Mouse (Mus musculus) embryonic facial prominence, embryonic 10.5 days (tissue): ENCODE data around the gene H2-Ob. TPM values are rescaled to one million over a fixed set of nuclear protein-coding genes. Genes with fewer than 3 reads are reported as not detected.

Experiments used
- DNase-seq: peaks from one replicate; pipeline ENCODE4 v3.0.0-alpha.2; 2017; ENCODE audit warnings: low spot score
- H3K27ac ChIP-seq: fragments of 300-500 bp; sonication (generic); replicated peaks from 2 replicates; pipeline ENCODE4 v1.5.1; 2016; ENCODE audit warnings: mild to moderate bottlenecking
- H3K27me3 ChIP-seq: fragments of 300-500 bp; sonication (generic); replicated peaks from 2 replicates; pipeline ENCODE4 v1.6.1; 2016; ENCODE audit warnings: low read depth, mild to moderate bottlenecking; ENCODE audit not compliant: poor library complexity, severe bottlenecking
- H3K36me3 ChIP-seq: fragments of 300-500 bp; sonication (generic); replicated peaks from 2 replicates; pipeline ENCODE4 v1.6.1; 2016; ENCODE audit warnings: mild to moderate bottlenecking, moderate library complexity
- H3K4me1 ChIP-seq: fragments of 300-500 bp; sonication (generic); 2 replicates; pipeline ENCODE4 v1.6.1; 2016
- H3K4me3 ChIP-seq: fragments of 300-500 bp; sonication (generic); 2 replicates; pipeline ENCODE4 v1.5.1; 2016; ENCODE audit warnings: mild to moderate bottlenecking, moderate library complexity
- H3K9me3 ChIP-seq: fragments of 300-500 bp; sonication (generic); 2 replicates; pipeline ENCODE4 v1.6.1; 2016; ENCODE audit warnings: mild to moderate bottlenecking
- WGBS: fragments of 180-500 bp; shearing (Covaris S2); methylation state at CpG from one replicate; pipeline ENCODE4 v1.1.7; 2016; 5-methylcytosine and 5-hydroxymethylcytosine counted together
- polyA plus RNA-seq: library from polyadenylated mRNA; unstranded; fragments of >200 nt; fragmentation: Nextera tagmentation; extraction: Ambion mirVana; gene quantifications from 2 replicates; pipeline ENCODE4 v1.2.1, GENCODE M21; 2016

Gene H2-Ob
- polyA plus RNA-seq, 1 experiment from 2014 or later, result not detected

DNA sequence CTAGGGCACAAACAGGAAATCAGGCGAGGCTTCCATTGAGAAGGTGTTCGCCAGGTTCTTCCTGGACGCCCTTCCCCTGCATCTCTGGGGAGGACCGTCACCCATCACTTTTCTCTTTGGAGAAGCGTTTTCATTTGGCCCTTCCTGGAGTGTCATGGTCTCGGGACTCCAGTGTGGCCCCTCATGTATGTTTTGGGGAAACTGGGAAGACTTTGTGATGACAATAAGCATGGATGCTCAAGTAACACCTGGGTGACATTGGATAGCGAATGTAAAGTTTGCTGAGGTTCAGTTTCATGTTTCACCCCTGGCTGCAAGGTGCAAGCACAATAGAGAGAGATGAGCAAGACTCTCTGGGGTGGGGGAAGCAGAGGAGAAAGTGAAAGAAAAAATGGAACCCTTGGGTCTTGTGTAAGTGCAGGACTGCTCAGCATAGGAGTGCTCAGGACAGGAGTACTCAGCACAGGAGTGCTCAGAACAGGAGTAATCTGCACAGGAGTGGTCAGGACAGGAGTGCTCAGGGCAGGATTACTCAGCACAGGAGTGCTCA is 37.1 kb upstream of the H2-Ob start:
- DNase-seq, result no peak
- peaks cover 24% of the 10 kb centered on the region for H3K4me1 ChIP-seq
- no peak overlapping the region for H3K27ac ChIP-seq
- no peak overlapping the region for H3K4me3 ChIP-seq
- 75% methylated on average over 7 of the region's 7 CpGs for WGBS
- peaks cover 94% of the 10 kb centered on the region for H3K27me3 ChIP-seq
- H3K36me3 ChIP-seq, result no peaks in the 10 kb centered on the region
- H3K9me3 ChIP-seq, result no peaks in the 10 kb centered on the region

DNA sequence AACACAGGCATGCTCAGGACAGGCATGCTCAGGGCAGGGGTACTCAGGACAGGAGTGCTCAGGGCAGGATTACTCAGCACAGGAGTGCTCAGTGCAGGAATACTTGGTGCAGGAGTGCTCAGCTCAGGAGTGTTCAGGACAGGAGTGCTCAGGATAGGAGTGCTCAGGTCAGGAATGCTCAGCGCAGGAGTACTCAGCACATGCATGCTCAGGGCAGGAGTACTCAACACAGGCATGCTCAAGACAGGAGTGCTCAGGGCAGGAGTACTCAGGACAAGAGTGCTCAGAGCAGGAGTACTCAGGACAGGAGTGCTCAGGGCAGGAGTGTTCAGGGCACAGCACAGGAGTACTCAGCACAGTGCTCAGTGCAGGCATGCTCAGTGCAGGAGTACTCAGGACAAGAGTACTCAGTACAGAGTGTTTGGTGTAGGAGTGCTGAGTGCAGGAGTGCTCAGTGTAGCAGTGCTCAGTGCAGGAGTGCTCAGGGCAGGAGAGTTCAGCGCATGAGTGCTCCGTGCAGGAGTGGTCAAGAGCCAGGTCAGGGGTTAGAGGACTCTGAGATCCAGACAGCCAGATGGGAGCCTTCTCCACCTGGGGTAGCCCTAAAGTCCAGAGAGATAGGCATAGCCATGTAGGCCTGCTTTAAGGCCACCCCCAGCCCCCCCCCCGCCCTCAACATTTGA is 35.8 kb upstream of the H2-Ob start:
- Histone ChIP-seq H3K4me3 (no peak overlapping the region), H3K36me3 (no peaks in the 10 kb centered on the region), H3K27me3 (peaks cover 91% of the 10 kb centered on the region), H3K4me1 (peaks cover 15% of the 10 kb centered on the region), H3K27ac (no peak overlapping the region), H3K9me3 (no peaks in the 10 kb centered on the region)
- 83% methylated on average over 4 of the region's 4 CpGs for WGBS
- DNase-seq, result no peak

DNA sequence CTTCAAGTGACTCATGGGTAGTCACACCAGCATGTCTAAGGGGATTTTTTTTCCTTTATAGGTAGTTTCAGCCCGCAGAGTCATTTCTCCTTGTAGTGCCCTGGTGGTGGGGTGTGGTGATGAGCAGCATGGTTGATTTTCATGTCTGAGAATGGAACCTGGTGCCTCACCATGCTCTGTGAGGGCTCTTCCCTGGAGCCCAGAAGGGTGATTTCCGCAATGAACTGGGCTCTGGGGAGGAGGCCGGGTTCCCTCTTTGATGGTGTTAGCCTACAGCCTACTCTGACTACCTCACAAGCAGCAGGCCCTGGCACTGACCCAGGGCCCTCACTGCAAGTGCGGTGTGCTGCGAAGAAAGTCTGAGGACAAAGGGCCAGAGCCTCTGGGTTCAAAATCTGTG is 35.3 kb upstream of the H2-Ob start, which contains the start of gene Tap2:
TSS of gene Tap2 (plus strand) at position 84 of the 400 bp plus-strand sequence.
- peaks cover 91% of the 10 kb centered on the region for H3K27me3 ChIP-seq

DNA sequence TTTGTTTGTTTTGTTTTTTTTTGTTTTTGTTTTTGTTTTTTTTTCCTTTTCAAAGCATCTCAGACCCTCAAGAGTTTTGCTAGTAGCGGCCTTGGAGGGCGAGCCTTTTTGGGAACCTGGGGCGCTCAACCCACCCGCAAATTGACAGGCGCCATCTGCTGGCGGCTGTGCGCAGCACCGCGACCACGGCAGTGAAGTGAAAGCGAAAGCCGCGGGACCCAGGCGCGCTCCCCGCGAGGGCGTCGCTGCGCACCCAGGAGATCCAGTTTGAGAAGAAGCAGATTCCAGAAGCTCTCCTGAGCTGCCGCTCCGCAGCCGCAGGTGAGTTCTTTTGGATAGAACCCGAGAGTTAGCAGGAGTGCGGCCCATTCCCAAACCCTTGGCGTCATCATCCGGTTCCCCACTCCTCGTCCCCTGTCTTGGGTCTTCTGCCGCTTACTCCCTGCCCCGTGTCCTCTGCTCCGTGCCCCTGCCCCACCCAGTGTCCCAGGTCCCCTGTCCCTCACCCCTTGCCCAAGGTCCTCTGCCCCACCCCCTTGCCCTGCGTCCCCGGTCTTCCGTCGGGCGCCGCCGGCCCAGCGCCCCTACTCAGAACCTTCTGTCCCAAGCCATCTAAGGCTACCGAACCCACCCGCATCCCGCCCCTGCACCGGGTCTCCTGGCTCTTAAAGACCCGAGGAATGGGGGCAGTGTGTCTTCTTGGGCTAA is 34.2 kb upstream of the H2-Ob start:
- Histone ChIP-seq H3K4me3 (peak overlapping the region; percentile 75), H3K9me3 (no peaks in the 10 kb centered on the region), H3K4me1 (peaks cover 9% of the 10 kb centered on the region), H3K36me3 (no peaks in the 10 kb centered on the region), H3K27ac (no peak overlapping the region; the same call in 1 of the 2 replicates), H3K27me3 (peaks cover 89% of the 10 kb centered on the region)
- WGBS, result 1% methylated on average over 44 of the region's 44 CpGs
- peak; percentile 84 for DNase-seq

More for the DNA sequence above, 35.3 kb upstream of the H2-Ob start, which contains the start of gene Tap2:
- no peaks in the 10 kb centered on the region for H3K9me3 ChIP-seq
- 57% methylated on average over 5 of the region's 5 CpGs for WGBS
- H3K4me1 ChIP-seq, result peaks cover 10% of the 10 kb centered on the region
- H3K27ac ChIP-seq, result no peak within 1 kb of the TSS; the same call in 1 of the 2 replicates
- DNase-seq, result no peak
- H3K36me3 ChIP-seq, result no peaks in the 10 kb centered on the region
- H3K4me3 ChIP-seq, result peak within 1 kb of the TSS; percentile 75

DNA sequence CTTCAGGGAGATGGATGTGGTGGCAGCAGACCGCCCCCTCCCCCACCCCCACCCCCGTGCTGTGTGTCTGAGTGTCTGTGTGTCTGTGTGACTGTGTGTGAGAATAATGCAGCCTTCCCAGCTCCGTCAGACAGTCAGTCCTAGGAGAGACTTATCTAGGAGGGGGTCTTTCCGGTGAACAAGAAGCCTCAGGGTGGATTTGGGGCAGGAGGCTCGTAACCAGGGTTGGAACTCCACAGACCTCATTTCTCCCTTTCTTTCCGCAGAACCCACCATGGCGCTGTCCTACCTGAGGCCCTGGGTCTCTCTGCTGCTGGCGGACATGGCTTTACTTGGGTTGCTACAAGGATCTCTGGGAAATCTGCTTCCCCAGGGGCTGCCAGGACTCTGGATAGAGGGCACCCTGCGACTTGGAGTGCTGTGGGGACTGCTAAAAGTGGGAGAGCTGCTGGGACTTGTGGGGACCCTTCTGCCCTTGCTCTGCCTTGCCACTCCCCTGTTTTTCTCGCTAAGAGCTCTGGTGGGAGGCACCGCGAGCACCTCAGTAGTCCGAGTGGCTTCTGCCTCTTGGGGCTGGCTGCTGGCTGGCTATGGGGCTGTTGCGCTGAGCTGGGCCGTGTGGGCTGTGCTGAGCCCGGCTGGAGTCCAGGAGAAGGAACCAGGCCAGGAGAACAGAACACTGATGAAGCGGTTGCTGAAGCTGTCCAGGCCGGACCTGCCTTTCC is 33.5 kb upstream of the H2-Ob start:
- H3K9me3 ChIP-seq, result peaks cover 4% of the 10 kb centered on the region; the same call in 1 of the 2 replicates
- DNase-seq, result peak; percentile 21
- peaks cover 89% of the 10 kb centered on the region for H3K27me3 ChIP-seq
- peaks cover 9% of the 10 kb centered on the region for H3K4me1 ChIP-seq
- 11% methylated on average over 18 of the region's 18 CpGs for WGBS
- H3K27ac ChIP-seq, result no peak overlapping the region; the same call in 1 of the 2 replicates
- H3K4me3 ChIP-seq, result peak overlapping the region; percentile 75
- no peaks in the 10 kb centered on the region for H3K36me3 ChIP-seq

DNA sequence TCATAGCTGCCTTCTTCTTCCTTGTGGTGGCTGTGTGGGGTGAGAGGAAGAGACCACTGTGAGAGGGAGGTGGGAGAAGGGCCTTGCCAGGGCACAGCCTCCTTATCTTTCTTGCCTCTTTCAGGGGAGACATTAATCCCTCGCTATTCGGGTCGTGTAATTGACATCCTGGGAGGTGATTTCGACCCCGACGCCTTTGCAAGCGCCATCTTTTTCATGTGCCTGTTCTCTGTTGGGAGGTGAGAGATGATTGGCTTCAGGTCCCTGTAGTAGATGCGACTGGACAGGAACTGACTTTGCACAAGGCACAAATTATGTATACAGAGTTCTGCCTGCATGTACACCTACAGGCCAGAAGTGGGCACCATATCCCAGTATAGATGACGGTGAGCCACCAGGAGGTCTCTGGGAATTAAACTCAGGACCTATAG is 32.9 kb upstream of the H2-Ob start:
- H3K27ac ChIP-seq, result no peak overlapping the region
- peaks cover 4% of the 10 kb centered on the region; the same call in 1 of the 2 replicates for H3K9me3 ChIP-seq
- H3K27me3 ChIP-seq, result peaks cover 89% of the 10 kb centered on the region
- no peaks in the 10 kb centered on the region for H3K36me3 ChIP-seq
- peak; percentile 22 for DNase-seq
- peaks cover 9% of the 10 kb centered on the region for H3K4me1 ChIP-seq
- H3K4me3 ChIP-seq, result no peak overlapping the region
- WGBS, result 16% methylated on average over 9 of the region's 9 CpGs

DNA sequence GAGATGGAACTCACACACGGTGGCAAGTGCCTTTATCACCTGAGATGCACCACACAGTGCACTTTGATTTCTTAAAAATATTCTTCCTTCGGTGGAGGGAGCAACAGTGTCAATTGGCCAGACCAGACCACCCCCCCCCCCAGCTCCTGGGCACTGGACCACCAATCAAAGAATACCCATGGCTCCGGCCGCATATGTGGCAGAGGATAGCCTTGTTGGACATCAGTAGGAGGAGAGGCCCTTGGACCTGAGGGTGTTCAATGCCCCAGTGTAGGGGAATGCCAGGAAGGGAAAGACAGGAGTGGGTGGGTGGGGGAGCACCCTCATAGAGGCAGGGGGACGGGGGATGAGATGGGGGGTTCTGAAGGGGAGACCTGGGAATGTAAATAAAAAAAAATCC is 32.0 kb upstream of the H2-Ob start:
- Histone ChIP-seq H3K36me3 (no peaks in the 10 kb centered on the region), H3K27me3 (peaks cover 89% of the 10 kb centered on the region), H3K9me3 (peaks cover 4% of the 10 kb centered on the region; the same call in 1 of the 2 replicates), H3K27ac (no peak overlapping the region), H3K4me3 (no peak overlapping the region), H3K4me1 (peaks cover 10% of the 10 kb centered on the region)
- 91% methylated on average over 5 of the region's 5 CpGs for WGBS
- no peak for DNase-seq

DNA sequence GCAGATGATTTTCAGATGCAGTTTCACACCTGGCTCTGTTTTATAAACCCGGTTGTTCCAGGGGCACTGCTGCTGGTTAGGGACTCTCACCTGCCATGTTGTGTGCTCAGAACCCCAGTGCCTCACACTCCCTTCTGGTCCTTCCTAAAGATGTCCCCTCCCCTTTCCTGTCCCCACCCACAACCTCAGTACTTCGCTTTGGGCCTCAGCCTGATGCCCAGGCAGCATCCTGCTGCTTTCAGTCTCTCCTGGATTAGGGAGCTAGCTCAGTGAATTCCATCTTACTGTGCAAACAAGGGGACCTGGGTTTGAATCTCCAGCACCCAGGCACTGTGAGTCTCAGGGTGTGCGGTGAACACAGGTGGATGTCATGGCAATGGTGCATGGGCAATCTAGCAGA is 31.2 kb upstream of the H2-Ob start:
- Histone ChIP-seq H3K9me3 (peaks cover 4% of the 10 kb centered on the region; the same call in 1 of the 2 replicates), H3K36me3 (no peaks in the 10 kb centered on the region), H3K27me3 (peaks cover 93% of the 10 kb centered on the region), H3K4me1 (peaks cover 13% of the 10 kb centered on the region), H3K4me3 (no peak overlapping the region), H3K27ac (no peak overlapping the region)
- 66% methylated on average over 3 of the region's 3 CpGs for WGBS
- DNase-seq, result no peak

DNA sequence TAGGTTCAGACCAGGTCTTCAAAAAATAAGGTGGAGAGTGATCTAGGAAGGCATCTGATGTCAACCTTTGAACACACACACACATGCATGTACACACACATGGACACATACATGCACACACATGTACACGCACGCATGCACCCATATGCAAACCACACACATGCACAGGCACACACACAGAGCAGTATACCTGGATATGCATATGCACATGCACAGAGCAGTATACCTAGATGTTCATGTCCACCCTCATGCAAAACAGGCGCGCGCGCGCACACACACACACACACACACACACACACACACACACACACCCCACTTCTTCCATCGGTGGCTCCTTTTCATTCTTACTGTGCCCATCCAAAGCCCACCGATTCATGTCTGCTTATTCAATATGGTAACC is 30.8 kb upstream of the H2-Ob start:
- DNase-seq, result no peak
- H3K27ac ChIP-seq, result no peak overlapping the region
- H3K4me3 ChIP-seq, result no peak overlapping the region
- no peaks in the 10 kb centered on the region for H3K36me3 ChIP-seq
- peaks cover 4% of the 10 kb centered on the region; the same call in 1 of the 2 replicates for H3K9me3 ChIP-seq
- WGBS, result 90% methylated on average over 9 of the region's 9 CpGs
- peaks cover 94% of the 10 kb centered on the region for H3K27me3 ChIP-seq
- H3K4me1 ChIP-seq, result peaks cover 13% of the 10 kb centered on the region

DNA sequence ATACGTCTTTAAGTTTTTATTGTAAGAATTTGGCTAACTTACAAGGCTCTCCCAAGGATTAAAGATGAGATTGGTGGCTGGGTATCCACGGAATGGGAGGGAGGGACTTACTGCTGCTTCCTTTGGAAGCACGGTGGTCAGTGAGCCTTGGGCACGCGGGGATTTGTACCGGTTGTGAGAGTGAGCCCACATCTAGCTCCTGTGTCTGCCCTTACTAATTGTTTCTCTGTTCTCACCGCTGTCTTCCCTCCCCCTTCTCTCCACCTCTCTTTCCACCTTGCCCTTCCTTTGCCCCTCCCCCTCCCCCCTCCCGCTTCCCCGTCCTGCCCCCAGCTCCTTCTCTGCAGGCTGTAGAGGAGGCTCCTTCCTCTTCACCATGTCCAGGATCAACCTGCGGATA is 30.3 kb upstream of the H2-Ob start:
- peaks cover 94% of the 10 kb centered on the region for H3K27me3 ChIP-seq
- H3K4me1 ChIP-seq, result peaks cover 13% of the 10 kb centered on the region
- 15% methylated on average over 10 of the region's 10 CpGs for WGBS
- H3K4me3 ChIP-seq, result no peak overlapping the region
- no peak overlapping the region for H3K27ac ChIP-seq
- peaks cover 4% of the 10 kb centered on the region; the same call in 1 of the 2 replicates for H3K9me3 ChIP-seq
- DNase-seq, result no peak
- H3K36me3 ChIP-seq, result no peaks in the 10 kb centered on the region

DNA sequence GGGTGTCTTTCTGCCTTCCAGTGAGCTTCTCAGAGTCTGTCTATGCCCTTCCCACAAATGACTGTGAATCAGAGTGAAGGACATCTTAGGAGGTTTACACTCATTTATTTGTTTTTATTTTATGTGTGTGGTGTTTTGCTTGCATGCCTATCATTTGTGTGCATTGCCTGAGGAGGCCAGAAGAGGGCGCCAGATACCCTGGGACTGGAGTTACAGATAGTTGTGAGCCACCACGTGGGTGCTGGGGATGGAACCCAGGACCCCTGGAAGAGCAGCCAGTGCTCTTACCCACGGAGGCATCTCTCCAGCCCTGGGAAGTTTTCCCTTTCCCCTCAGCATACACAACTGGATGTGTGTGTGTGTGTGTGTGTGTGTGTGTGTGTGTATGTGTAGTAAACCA is 29.0 kb upstream of the H2-Ob start:
- Histone ChIP-seq H3K36me3 (no peaks in the 10 kb centered on the region), H3K9me3 (peaks cover 4% of the 10 kb centered on the region; the same call in 1 of the 2 replicates), H3K27me3 (peaks cover 95% of the 10 kb centered on the region), H3K4me1 (peaks cover 11% of the 10 kb centered on the region), H3K4me3 (no peak overlapping the region), H3K27ac (no peak overlapping the region)
- no peak for DNase-seq
- WGBS, result 45% methylated on average over 3 of the region's 3 CpGs

DNA sequence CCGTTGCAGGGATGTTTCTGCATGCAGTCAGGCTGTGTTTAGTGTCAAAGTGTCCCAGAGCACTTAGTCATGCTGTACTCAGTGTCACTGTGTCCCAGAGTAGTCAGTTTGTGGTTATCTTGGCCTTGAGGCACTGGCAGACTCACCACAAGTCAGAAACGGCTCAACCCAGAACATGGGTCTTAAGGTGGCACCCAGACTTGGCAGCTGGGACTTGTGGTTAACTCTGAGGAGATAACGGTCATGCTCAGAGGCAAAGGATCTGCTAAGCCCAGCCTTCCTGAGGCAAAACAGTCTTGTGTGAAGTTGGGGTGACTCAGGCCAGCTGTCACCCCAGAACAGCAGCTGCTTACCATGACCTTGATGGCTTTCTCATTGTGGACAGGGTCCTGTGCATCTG is 28.1 kb upstream of the H2-Ob start:
- Histone ChIP-seq H3K9me3 (peaks cover 4% of the 10 kb centered on the region; the same call in 1 of the 2 replicates), H3K27ac (no peak overlapping the region), H3K4me3 (no peak overlapping the region), H3K36me3 (no peaks in the 10 kb centered on the region), H3K27me3 (peaks cover 95% of the 10 kb centered on the region), H3K4me1 (peaks cover 4% of the 10 kb centered on the region)
- no peak for DNase-seq
- 72% methylated on average over 3 of the region's 3 CpGs for WGBS
